Mouse (Mus musculus) cortical plate, adult 2 months (tissue): ENCODE results near the gene Olfr282. TPM values are rescaled to one million over a fixed set of nuclear protein-coding genes. Genes with fewer than 3 reads are reported as not detected.
"Not testable (repeated sequence)": the region's sequence is repeated elsewhere in the genome, so short reads cannot be mapped to it uniquely, and the experiment has no call there.

Experiments used
- H3K27ac ChIP-seq: fragments of 200-500 bp; 2 replicates; pipeline ENCODE4 v1.5.1; 2012; ENCODE audit warnings: low read length, control low read depth, inconsistent platforms; ENCODE audit not compliant: insufficient read depth
- H3K4me1 ChIP-seq: fragments of 200-500 bp; 2 replicates; pipeline ENCODE4 v1.6.1; 2011; ENCODE audit warnings: low read length; ENCODE audit not compliant: control insufficient read depth, insufficient read depth
- H3K4me3 ChIP-seq: fragments of 200-500 bp; 2 replicates; pipeline ENCODE4 v1.5.1; 2011; ENCODE audit warnings: mild to moderate bottlenecking, low read length, control low read depth; ENCODE audit not compliant: insufficient read depth
- CTCF ChIP-seq: fragments of 200-500 bp; IDR thresholded peaks from 2 replicates; pipeline ENCODE4 v1.5.1; 2011; ENCODE audit warnings: mild to moderate bottlenecking, control low read depth, low read length; ENCODE audit not compliant: insufficient read depth; ENCODE audit errors: extremely low read depth
- POLR2A ChIP-seq: fragments of 200-500 bp; IDR thresholded peaks from 2 replicates; pipeline ENCODE4 v1.6.1; 2011; ENCODE audit warnings: mild to moderate bottlenecking, low read length, control low read depth; ENCODE audit not compliant: insufficient read depth; ENCODE audit errors: extremely low read depth
- polyA plus RNA-seq: library from polyadenylated mRNA; depleted of rRNA; stranded (reverse); fragments of >200 nt; gene quantifications from 2 replicates; pipeline ENCODE4 v1.2.3, GENCODE M21; 2012; rRNA removed

The Olfr282 gene
- not detected in 2 replicates for polyA plus RNA-seq

DNA sequence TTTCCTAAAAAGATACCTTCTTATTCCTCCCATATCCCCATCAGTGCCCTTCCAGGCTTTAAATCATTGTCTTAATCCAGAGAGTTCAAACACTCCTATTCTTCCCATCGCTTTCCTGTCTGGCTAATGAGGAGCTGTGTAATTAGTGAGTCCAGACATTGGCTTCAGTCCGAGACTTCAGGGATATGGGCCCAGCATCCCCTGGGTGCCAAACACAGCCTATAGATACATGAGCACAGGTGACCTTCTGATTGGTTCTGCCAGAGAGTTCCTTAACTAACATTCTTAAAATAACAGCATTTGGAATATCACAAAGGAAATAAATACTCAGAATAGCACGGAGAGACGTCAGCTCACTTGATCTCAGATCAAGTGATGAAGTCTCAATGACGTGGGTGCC, at the start of gene Olfr282:
TSS of gene Olfr282 (plus strand) at position 301 of the 400 bp plus-strand sequence.
- not testable (repeated sequence) for H3K4me3 ChIP-seq, H3K27ac ChIP-seq, H3K4me1 ChIP-seq

DNA sequence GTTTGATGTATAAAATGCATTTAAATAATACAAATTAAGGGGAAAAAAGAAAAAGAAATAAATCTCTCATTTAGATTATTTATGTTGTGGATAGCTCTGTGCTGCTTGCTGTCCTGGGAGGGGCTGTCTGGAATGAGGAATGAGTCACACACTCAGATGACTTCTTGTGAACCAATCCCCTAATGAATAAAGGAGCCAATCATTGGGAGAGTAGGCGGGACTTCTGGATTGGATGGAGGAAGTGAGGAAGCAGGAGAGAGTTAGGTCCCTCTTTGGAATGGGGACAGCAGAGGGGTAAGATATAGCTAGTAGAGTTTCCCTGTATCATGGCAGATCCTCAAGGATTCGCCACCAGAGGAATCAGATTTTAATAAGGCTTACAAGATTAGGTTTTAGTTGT, 43.4 kb upstream of the Olfr282 start:
- TF ChIP-seq POLR2A (no peak), CTCF (no peak)

DNA sequence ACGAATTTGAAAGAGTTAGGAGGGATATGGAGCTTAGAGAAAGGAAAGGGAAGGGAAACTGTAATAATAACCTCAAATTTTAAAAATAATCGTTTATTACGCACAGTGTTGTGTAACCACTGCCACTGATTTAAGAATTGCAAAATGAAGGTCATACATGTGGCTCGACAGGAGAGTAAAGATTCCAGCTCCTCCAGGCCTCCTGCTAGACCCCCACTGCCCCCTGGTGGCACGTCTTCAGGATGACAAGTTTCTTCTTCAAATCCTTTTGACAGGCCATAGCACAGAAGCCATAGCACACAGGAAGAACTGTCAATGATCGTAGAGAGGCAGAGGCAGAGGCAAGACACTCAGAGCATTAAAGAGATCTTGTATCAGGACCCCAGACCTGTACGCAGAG, 41.2 kb upstream of the Olfr282 start:
- Histone ChIP-seq H3K4me1 (no peaks in the 10 kb centered on the region), H3K4me3 (no peak overlapping the region), H3K27ac (no peak overlapping the region)
- TF ChIP-seq CTCF (peak; percentile 84), POLR2A (no peak)

More for the DNA sequence above, 43.4 kb upstream of the Olfr282 start:
- Histone ChIP-seq H3K4me3 (no peak overlapping the region), H3K4me1 (no peaks in the 10 kb centered on the region), H3K27ac (no peak overlapping the region)

DNA sequence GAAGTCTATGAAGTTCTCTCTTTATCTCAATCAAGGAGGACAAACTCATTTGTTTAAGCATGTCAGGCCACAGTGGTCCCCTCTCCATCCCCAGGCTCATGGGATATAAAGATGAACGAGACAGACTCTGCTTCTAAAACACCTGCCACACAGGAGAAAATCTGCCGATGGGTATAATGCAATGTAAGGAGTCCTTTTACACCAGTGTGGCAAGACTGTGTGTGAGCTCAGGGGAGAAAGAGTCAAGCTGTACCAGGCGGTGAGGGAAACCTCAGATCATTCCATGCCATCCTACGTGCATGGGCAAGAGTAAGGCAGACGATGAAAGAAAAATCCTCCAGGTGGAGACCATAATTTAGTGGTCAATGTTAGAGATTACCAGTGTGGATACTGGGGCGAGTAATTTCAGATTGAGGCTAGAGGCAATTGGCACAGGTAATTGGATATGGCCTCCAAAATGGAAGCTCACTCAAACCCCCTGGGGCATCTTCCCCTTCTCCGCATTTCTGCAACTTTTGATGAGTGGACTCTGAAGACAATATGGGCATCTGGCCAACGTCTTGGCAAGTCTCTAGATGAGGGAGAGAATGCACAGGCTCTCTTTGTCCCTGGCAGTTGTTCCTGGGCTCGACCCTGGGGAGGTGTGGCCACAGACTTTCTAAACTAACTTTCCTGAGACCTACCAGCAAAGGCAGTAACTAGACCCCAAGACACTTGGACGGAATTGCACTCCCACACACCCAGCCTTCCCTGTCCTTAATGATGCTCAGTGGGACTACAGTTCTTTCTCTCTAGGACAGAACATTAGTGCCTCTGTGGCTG, 39.7 kb upstream of the Olfr282 start:
- Histone ChIP-seq H3K4me3 (no peak overlapping the region), H3K27ac (no peak overlapping the region), H3K4me1 (no peaks in the 10 kb centered on the region)
- no peak for TF ChIP-seq CTCF
- TF ChIP-seq POLR2A, result no peak

DNA sequence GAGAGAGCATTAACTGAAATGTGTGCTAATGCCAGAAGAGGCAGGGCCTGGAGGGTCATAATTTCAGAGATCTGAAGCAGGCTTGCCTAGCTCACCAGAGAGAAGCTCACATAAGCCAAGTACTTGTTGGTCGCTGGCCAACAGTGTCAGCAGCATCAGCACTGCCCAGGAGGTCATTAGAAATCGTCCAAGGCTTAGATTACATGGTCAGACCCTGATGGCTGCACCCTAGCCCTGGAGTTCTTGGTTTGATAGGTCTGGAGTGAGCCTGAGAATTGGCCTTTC, 39.2 kb upstream of the Olfr282 start:
- no peaks in the 10 kb centered on the region for H3K4me1 ChIP-seq

DNA sequence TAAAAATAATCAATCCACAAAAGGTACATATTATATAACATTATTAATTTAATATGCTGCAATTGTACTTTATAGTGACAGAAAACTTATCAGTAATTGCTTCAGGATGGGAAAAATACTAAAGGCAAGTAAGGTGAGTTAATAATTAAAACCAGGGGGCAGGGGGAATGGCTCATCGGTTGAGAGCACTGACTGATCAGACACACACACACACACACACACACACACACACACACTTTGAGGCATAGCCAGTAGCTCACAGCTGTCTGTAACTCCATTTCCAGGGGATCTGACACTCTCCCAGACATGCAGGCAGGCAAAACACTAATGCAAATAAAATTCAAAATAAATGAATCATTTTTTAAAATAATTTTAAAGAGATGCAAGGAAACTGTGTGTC, 33.9 kb upstream of the Olfr282 start:
- TF ChIP-seq POLR2A (no peak), CTCF (no peak)
- H3K4me1 ChIP-seq, result no peaks in the 10 kb centered on the region
- H3K4me3 ChIP-seq, result no peak overlapping the region
- no peak overlapping the region for H3K27ac ChIP-seq

More for the DNA sequence above, 39.2 kb upstream of the Olfr282 start:
- no peak overlapping the region for H3K4me3 ChIP-seq
- no peak overlapping the region for H3K27ac ChIP-seq
- no peak for TF ChIP-seq POLR2A
- TF ChIP-seq CTCF, result no peak

DNA sequence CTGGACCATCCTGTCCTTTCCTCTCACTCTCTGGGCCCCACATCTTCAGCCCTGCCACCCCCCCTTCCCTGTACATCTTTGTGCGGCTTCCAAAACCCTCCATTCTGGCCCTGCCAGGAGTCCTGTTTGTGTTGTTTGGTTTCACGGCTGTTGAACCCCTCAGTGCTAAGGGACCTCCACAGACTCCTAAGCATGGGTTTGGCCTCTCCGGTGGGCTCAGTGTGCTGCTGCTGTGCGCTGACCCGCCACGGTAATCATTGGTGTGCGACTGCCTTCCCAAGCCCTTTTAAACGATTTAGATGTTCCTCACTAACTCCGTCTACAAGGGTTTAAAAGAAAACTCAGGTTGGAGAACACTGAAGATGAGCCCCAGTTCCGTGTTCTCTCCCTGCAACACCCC, 28.7 kb upstream of the Olfr282 start:
- Histone ChIP-seq H3K4me1 (no peaks in the 10 kb centered on the region), H3K27ac (no peak overlapping the region), H3K4me3 (no peak overlapping the region)
- TF ChIP-seq POLR2A, result no peak
- no peak for TF ChIP-seq CTCF

DNA sequence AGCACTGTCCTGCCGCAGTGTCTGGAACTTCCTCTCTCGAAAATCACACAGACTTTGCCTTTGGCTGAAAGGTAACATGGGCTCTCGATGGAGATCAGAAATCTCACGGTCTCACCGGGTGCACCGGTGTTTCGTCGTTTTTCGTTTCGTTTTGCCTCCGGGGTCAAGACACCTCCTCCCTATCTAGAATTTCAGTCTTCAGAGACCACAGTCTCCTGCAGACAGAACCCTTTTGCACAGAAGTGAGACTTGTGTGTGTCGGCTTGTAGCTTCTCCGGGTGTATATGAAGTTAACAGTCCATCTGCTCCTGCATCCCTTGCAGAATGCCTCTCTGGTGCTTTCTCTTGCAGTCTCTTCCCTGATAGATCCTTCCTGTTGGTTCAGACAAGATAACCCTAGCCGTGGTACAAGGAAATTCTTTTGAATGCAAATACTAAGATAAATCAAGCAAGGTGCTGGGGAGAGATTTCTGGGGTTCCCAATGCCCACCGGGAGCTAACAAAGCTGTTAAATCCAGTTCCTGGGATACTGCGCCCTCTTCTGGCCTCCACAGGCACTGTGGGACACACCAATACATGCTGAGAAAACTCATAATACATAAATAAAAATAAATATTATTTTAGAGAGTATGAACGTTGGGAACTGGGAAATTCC, 22.5 kb upstream of the Olfr282 start:
- TF ChIP-seq POLR2A, result no peak
- peak; percentile 44 for TF ChIP-seq CTCF
- Histone ChIP-seq H3K4me1 (no peaks in the 10 kb centered on the region), H3K27ac (no peak overlapping the region), H3K4me3 (peak overlapping the region; percentile 30)

DNA sequence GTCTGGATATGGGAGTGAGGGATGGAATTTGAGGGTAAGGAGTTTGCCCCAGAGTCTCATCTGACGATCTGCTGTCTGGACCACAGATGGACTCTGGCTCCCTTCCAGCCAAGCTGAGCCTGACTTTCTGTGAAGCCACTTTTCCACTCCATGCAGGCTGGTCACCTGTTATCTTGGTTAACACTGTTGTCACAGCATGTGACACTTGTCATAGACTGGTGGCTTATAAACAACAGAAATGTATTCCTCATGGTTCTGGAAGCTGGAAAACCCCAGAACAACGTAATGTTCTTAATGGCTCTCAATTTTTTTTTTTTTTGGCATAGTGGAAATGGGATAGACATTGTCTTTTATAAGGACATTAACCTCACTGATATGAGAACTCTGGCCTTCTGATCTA, 21.4 kb upstream of the Olfr282 start:
- TF ChIP-seq POLR2A, result no peak
- TF ChIP-seq CTCF, result no peak
- H3K4me1 ChIP-seq, result no peaks in the 10 kb centered on the region

DNA sequence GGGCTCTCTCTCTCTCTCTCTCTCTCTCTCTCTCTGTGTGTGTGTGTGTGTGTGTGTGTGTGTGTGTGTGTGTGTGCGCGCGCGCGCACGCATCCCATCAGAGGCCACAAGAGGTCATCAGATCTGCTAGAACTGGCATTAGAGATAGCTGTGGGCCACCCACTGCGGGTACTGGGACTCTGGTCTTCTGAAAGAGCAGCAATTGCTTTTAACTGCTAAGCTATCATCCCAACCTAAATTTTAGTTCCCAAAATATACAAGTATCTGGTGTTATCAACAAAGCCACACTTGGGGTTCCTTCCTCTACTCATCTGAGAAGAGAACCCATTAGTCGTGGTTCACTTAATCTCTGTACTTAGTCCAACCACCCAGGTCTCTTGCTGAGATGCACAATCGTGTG, 20.8 kb upstream of the Olfr282 start:
- Histone ChIP-seq H3K27ac (no peak overlapping the region), H3K4me3 (no peak overlapping the region), H3K4me1 (no peaks in the 10 kb centered on the region)
- TF ChIP-seq CTCF (no peak), POLR2A (no peak)

More for the DNA sequence above, 21.4 kb upstream of the Olfr282 start:
- no peak overlapping the region for H3K4me3 ChIP-seq
- H3K27ac ChIP-seq, result no peak overlapping the region

DNA sequence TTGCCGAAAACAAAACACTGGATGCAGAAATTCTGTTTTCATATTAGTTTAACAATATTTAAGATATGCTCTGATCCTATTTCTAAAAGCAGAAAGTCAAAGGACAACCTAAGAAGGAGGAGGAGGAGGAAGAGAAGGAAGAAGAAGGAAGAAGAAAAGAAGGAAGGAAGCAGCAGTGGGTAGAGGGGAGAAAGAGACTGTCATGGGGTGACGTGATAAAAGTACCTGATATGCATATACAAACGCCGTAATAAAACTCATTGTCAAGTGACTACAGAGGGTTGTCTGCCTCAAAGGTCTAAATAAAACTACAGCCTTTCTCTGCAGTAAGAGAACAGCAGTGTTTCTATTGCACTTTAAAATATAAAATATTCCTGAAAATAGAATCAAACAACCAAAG, 15.0 kb upstream of the Olfr282 start:
- Histone ChIP-seq H3K4me3 (no peak overlapping the region), H3K4me1 (no peaks in the 10 kb centered on the region), H3K27ac (no peak overlapping the region)
- TF ChIP-seq POLR2A, result no peak
- TF ChIP-seq CTCF, result no peak

DNA sequence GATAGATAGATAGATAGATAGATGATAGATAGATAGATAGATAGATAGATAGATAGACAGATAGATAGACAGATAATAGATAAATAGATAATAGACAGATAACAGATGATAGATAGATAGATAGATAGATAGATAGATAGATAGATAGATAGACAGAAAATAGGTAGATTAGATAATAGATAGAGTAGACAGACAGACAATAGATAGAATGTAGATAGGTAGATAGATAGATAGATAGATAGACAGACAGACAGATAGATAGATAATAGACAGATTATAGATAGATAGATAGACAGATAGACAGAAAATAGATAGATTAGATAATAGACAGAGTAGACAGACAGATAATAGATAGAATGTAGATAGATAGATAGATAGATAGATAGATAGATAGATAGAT, 14.2 kb upstream of the Olfr282 start:
- not testable (repeated sequence) for H3K27ac ChIP-seq, H3K4me1 ChIP-seq, H3K4me3 ChIP-seq
